In genomic region chr1:58953686-58954434, GRCm38 (mm10) we compare ENCODE assay signal across 10 mouse cellular contexts. TPM values are rescaled to one million over a fixed set of nuclear protein-coding genes. Genes with fewer than 3 reads are reported as not detected.
DNase-seq lines count a peak whose midpoint lies in the region; ATAC-seq lines count a peak whose summit lies in the region.
"Had no signal": no experiment of that assay in that cellular context is flagged by ENCODE, and none has a peak within 500 bp of the region (broad histone marks: within the 10 kb centered on the region; RNA-seq: fewer than 3 reads in every experiment).

No protein-coding gene starts in this region.

- H3K27me3 ChIP-seq in heart, embryonic 12.5 days (replicated peaks): no peaks in the 10 kb centered on the region
- no peaks in the 10 kb centered on the region for H3K27me3 ChIP-seq in megakaryocyte, embryonic 14.5 days (replicated peaks)
- H3K27me3 ChIP-seq in midbrain, embryonic 11.5 days (ENCODE audit: control insufficient read depth, insufficient read depth, low read length): no peaks in the 10 kb centered on the region
- H3K27me3 ChIP-seq: midbrain, embryonic 12.5 days had no signal

- H3K4me3 ChIP-seq in heart, embryonic 12.5 days: no peak overlapping the region
- peak overlapping the region; percentile 86 for H3K4me3 ChIP-seq in megakaryocyte, embryonic 14.5 days (replicated peaks)
- H3K4me3 ChIP-seq in midbrain, embryonic 11.5 days (ENCODE audit: low read depth, low read length): no peak overlapping the region
- H3K4me3 ChIP-seq: midbrain, embryonic 12.5 days had no signal

- ATAC-seq in heart, embryonic 12.5 days (ENCODE audit: insufficient number of reproducible peaks, low FRiP score): peak; percentile 92
- no peak for ATAC-seq in midbrain, embryonic 11.5 days (ENCODE audit: low FRiP score)
- ATAC-seq: hindbrain, embryonic 16.5 days had no signal

- no peaks in the 10 kb centered on the region for H3K36me3 ChIP-seq in heart, embryonic 12.5 days
- peaks cover 13% of the 10 kb centered on the region for H3K36me3 ChIP-seq in megakaryocyte, embryonic 14.5 days (replicated peaks; ENCODE audit: low read length)
- no peaks in the 10 kb centered on the region for H3K36me3 ChIP-seq in midbrain, embryonic 11.5 days (ENCODE audit: control insufficient read depth, insufficient read depth, low read length)
- H3K36me3 ChIP-seq: midbrain, embryonic 12.5 days had no signal

- WGBS in heart, embryonic 12.5 days: 49% methylated on average over 9 of the region's 9 CpGs
- 95% methylated on average over 9 of the region's 9 CpGs for WGBS in midbrain, embryonic 11.5 days

- peak; percentile 19 for DNase-seq in thymus, postnatal 14 days
- no peak for DNase-seq in thymus, adult 18-20 months
- peak; percentile 7 for DNase-seq in yolk sac, embryonic 10.5 days (ENCODE audit: low spot score)
- DNase-seq in left cerebral cortex, adult 8-10 months (ENCODE audit: low spot score in 2 of 2): no peak
- DNase-seq in cerebellum, postnatal 4 days (ENCODE audit: low spot score in 2 of 2): no peak
- DNase-seq in midbrain, embryonic 11.5 days (ENCODE audit: low spot score, missing footprints): no peak

- H3K4me1 ChIP-seq in heart, embryonic 12.5 days (replicated peaks): peaks cover 77% of the 10 kb centered on the region
- peaks cover 92% of the 10 kb centered on the region for H3K4me1 ChIP-seq in megakaryocyte, embryonic 14.5 days
- H3K4me1 ChIP-seq in midbrain, embryonic 11.5 days (ENCODE audit: control insufficient read depth, insufficient read depth, low read length): peaks cover 8% of the 10 kb centered on the region; the same call in 1 of the 2 replicates

- no peak overlapping the region for H3K9ac ChIP-seq in heart, embryonic 12.5 days
- no peak overlapping the region for H3K9ac ChIP-seq in midbrain, embryonic 11.5 days (ENCODE audit: low read length)
- H3K9ac ChIP-seq: midbrain, embryonic 12.5 days had no signal

- peak overlapping the region; percentile 19; the same call in 1 of the 2 replicates for H3K4me2 ChIP-seq in heart, embryonic 12.5 days
- H3K4me2 ChIP-seq in midbrain, embryonic 11.5 days: no peak overlapping the region
- H3K4me2 ChIP-seq: midbrain, embryonic 12.5 days had no signal

- peak overlapping the region; percentile 28 for H3K27ac ChIP-seq in heart, embryonic 12.5 days (ENCODE audit: poor library complexity, severe bottlenecking)
- no peak overlapping the region for H3K27ac ChIP-seq in midbrain, embryonic 11.5 days (ENCODE audit: low read depth, low read length)
- H3K27ac ChIP-seq: midbrain, embryonic 12.5 days had no signal

- no peaks in the 10 kb centered on the region for H3K9me3 ChIP-seq in heart, embryonic 12.5 days (replicated peaks)
- no peaks in the 10 kb centered on the region for H3K9me3 ChIP-seq in megakaryocyte, embryonic 14.5 days
- H3K9me3 ChIP-seq in midbrain, embryonic 11.5 days (ENCODE audit: control insufficient read depth, low read length): no peaks in the 10 kb centered on the region
- H3K9me3 ChIP-seq: midbrain, embryonic 12.5 days had no signal

RNA-seq across cellular contexts. Expression of gene Trak2, which starts 19.4 kb away (rescaled TPM):
- 44.7 and 47.8 TPM in 2 replicates for polyA plus RNA-seq in heart, embryonic 12.5 days (2016; fragmentation: Nextera tagmentation; extraction: Ambion mirVana)
- 24.8 and 64.1 TPM in 2 replicates for polyA plus RNA-seq in megakaryocyte, embryonic 14.5 days (2012; ENCODE audit: insufficient read depth, low replicate concordance)
- total RNA-seq in left cerebral cortex, adult 8-10 months (2022): 100 to 1,000 TPM; 114 to 140 (median 123) TPM
- polyA plus RNA-seq in midbrain, embryonic 11.5 days (2014; fragmentation: Nextera tagmentation; extraction: Ambion mirVana): 11.1 and 12.5 TPM in 2 replicates

RNA-seq across cellular contexts. Expression of gene Stradb, which starts 19.5 kb away (rescaled TPM):
- 23.1 and 25.5 TPM in 2 replicates for polyA plus RNA-seq in heart, embryonic 12.5 days (2016; fragmentation: Nextera tagmentation; extraction: Ambion mirVana)
- polyA plus RNA-seq in megakaryocyte, embryonic 14.5 days (2012; ENCODE audit: insufficient read depth, low replicate concordance): 5.1 and 8.0 TPM in 2 replicates
- total RNA-seq in left cerebral cortex, adult 8-10 months (2022): 10 to 100 TPM; 38.5 to 52.3 (median 47.0) TPM
- polyA plus RNA-seq in midbrain, embryonic 11.5 days (2014; fragmentation: Nextera tagmentation; extraction: Ambion mirVana): 35.1 and 36.9 TPM in 2 replicates

Comparison
In these comparisons a context has a peak if more than half of its experiments do, and no peak if none do; other contexts are left out.
1. DNase-seq: peak in thymus, postnatal 14 days (single experiment) and yolk sac, embryonic 10.5 days (single experiment); none in thymus, adult 18-20 months (0 of 2), left cerebral cortex, adult 8-10 months (0 of 2), cerebellum, postnatal 4 days (0 of 2) and midbrain, embryonic 11.5 days (single experiment).